Mouse (Mus musculus) intestine, postnatal 0 days (tissue): ENCODE measurements around the gene Snrpg. TPM values are rescaled to one million over a fixed set of nuclear protein-coding genes. Genes with fewer than 3 reads are reported as not detected.
"Not testable (repeated sequence)": the region's sequence is repeated elsewhere in the genome, so short reads cannot be mapped to it uniquely, and the experiment has no call there.

Experiments
- ATAC-seq: fragments of 200-750 bp; cut with Nextera tagmentation; 2 replicates; pipeline ENCODE4 v1.8.0; 2017; ENCODE audit warnings: mild to moderate bottlenecking, moderate TSS enrichment, moderate library complexity
- H3K27ac ChIP-seq: fragments of 300-500 bp; sonication (generic); 2 replicates; pipeline ENCODE4 v1.5.1; 2014; ENCODE audit warnings: mild to moderate bottlenecking, low read depth, low read length, moderate library complexity
- H3K27me3 ChIP-seq: fragments of 300-500 bp; sonication (generic); replicated peaks from 2 replicates; pipeline ENCODE4 v1.6.1; 2014; ENCODE audit warnings: low read length, mixed read lengths; ENCODE audit not compliant: control insufficient read depth, insufficient read depth
- H3K36me3 ChIP-seq: fragments of 300-500 bp; sonication (generic); 2 replicates; pipeline ENCODE4 v1.6.1; 2014; ENCODE audit warnings: mild to moderate bottlenecking, moderate library complexity; ENCODE audit not compliant: control insufficient read depth, insufficient read depth
- H3K4me1 ChIP-seq: fragments of 300-500 bp; sonication (generic); replicated peaks from 2 replicates; pipeline ENCODE4 v1.6.1; 2014; ENCODE audit warnings: antibody characterized with exemption, low read length, mixed read lengths; ENCODE audit not compliant: control insufficient read depth, insufficient read depth
- H3K4me2 ChIP-seq: fragments of 300-500 bp; sonication (generic); replicated peaks from 2 replicates; pipeline ENCODE4 v1.6.1; 2014; ENCODE audit warnings: low read depth, mild to moderate bottlenecking, moderate library complexity
- H3K4me3 ChIP-seq: fragments of 300-500 bp; sonication (generic); 2 replicates; pipeline ENCODE4 v1.5.1; 2014; ENCODE audit warnings: low read depth, low read length
- H3K9ac ChIP-seq: fragments of 300-500 bp; sonication (generic); 2 replicates; pipeline ENCODE4 v1.6.1; 2014; ENCODE audit warnings: mild to moderate bottlenecking, low read depth, low read length
- H3K9me3 ChIP-seq: fragments of 300-500 bp; sonication (generic); 2 replicates; pipeline ENCODE4 v1.6.1; 2016; ENCODE audit warnings: mixed run types; ENCODE audit not compliant: control insufficient read depth
- CTCF ChIP-seq: sonication (generic); IDR thresholded peaks from 2 replicates; pipeline ENCODE4 v1.5.1; 2016; ENCODE audit warnings: low read depth, mild to moderate bottlenecking, control low read depth, antibody characterized with exemption, moderate library complexity
- WGBS: fragments of 180-500 bp; shearing (Covaris S2); extraction: QIAGEN DNeasy Blood & Tissue Kit; methylation state at CpG from one replicate; pipeline ENCODE4 v1.1.7; 2014; 5-methylcytosine and 5-hydroxymethylcytosine counted together
- polyA plus RNA-seq: library from polyadenylated mRNA; unstranded; fragments of >200 nt; fragmentation: Nextera tagmentation; extraction: Ambion mirVana; gene quantifications from 2 replicates; pipeline ENCODE4 v1.2.1, GENCODE M21; 2015

The Snrpg gene
- polyA plus RNA-seq, 1 experiment from 2014 or later, result 196 TPM

DNA sequence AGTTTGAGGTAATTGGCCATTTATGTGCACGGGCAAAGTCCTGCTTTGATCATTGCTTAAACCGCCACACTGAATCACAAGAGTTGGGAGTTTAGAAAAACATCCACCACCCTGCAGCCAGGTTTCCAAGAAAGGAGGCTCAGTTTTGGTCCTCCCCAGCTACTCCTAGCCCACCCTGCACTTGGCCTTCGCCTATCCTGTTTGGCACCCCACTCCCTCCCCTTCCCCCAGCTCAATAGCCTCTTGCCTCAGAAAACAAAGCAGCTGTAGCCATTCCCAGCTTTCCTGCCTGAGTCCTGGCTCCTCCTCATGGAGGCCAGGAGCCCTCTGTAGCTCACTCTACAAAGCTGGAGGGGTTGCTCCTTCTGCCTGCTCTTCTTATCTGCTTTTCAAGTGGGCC, 42.7 kb upstream of the Snrpg start:
- H3K9me3 ChIP-seq, result no peaks in the 10 kb centered on the region
- no peak overlapping the region for H3K4me3 ChIP-seq
- no peaks in the 10 kb centered on the region for H3K36me3 ChIP-seq
- no peak overlapping the region for H3K4me2 ChIP-seq
- 47% methylated on average over 3 of the region's 3 CpGs for WGBS
- no peak for TF ChIP-seq CTCF
- no peaks in the 10 kb centered on the region for H3K27me3 ChIP-seq
- H3K4me1 ChIP-seq, result no peaks in the 10 kb centered on the region
- no peak overlapping the region for H3K27ac ChIP-seq
- no peak overlapping the region for H3K9ac ChIP-seq
- no peak for ATAC-seq

- H3K27ac ChIP-seq, result no peak overlapping the region
- no peaks in the 10 kb centered on the region for H3K27me3 ChIP-seq
- TF ChIP-seq CTCF, result peak; percentile 54
- no peak for ATAC-seq
- H3K9me3 ChIP-seq, result no peaks in the 10 kb centered on the region
- no peaks in the 10 kb centered on the region for H3K36me3 ChIP-seq
- H3K4me3 ChIP-seq, result no peak overlapping the region
- 92% methylated on average over 6 of the region's 6 CpGs for WGBS
- no peak overlapping the region for H3K9ac ChIP-seq
- no peaks in the 10 kb centered on the region for H3K4me1 ChIP-seq
- no peak overlapping the region for H3K4me2 ChIP-seq
These were observed 41.2 kb upstream of the Snrpg start for GRCm38 (mm10) chr6:86329943-86330342.

DNA sequence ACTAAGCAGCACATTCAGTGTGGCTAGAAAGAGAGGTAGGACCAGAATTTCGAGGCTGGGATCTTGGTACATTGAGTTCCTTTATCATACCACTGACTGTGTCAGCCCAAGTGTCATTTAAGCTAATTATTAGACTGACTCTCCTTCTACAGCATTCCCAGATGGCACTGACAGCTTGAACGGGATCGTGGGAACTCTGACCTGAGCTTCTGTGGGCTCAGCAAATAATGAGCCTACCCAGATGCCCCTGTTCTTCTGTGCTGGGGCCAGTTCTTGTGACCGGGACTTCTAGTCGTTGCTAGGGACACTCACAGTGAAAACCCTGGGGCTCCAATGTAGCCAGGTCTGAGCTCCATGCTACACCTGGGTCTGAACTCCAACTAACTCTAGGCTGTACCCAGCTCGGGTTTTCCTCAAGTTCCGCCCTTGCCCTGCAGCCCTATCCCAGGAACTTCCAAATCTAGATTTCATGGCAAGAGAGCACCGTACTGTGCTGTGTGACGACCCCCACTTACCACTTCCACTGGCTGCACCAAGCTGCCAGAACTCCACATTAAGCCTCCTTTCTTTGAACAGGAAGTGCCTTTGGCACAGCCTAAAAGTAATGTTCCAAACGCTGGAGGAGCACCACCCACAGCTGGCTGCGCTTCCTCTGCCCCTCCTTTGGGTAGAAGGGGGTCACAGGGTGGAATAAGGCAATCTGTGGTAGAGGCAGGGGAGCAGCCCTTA, 35.8 kb upstream of the Snrpg start:
- Histone ChIP-seq H3K27me3 (no peaks in the 10 kb centered on the region), H3K27ac (no peak overlapping the region), H3K9me3 (no peaks in the 10 kb centered on the region), H3K4me1 (no peaks in the 10 kb centered on the region), H3K4me3 (no peak overlapping the region), H3K36me3 (no peaks in the 10 kb centered on the region), H3K4me2 (no peak overlapping the region), H3K9ac (no peak overlapping the region)
- WGBS, result 59% methylated on average over 11 of the region's 11 CpGs
- no peak for ATAC-seq
- TF ChIP-seq CTCF, result no peak

- no peak for TF ChIP-seq CTCF
- H3K4me2 ChIP-seq, result no peak overlapping the region
- H3K27ac ChIP-seq, result no peak overlapping the region
- no peaks in the 10 kb centered on the region for H3K36me3 ChIP-seq
- H3K4me1 ChIP-seq, result no peaks in the 10 kb centered on the region
- no peaks in the 10 kb centered on the region for H3K27me3 ChIP-seq
- WGBS, result 83% methylated on average over 5 of the region's 5 CpGs
- no peak for ATAC-seq
- H3K9me3 ChIP-seq, result no peaks in the 10 kb centered on the region
- H3K9ac ChIP-seq, result no peak overlapping the region
- H3K4me3 ChIP-seq, result no peak overlapping the region
These were observed 35.2 kb upstream of the Snrpg start for GRCm38 (mm10) chr6:86335860-86336259.

DNA sequence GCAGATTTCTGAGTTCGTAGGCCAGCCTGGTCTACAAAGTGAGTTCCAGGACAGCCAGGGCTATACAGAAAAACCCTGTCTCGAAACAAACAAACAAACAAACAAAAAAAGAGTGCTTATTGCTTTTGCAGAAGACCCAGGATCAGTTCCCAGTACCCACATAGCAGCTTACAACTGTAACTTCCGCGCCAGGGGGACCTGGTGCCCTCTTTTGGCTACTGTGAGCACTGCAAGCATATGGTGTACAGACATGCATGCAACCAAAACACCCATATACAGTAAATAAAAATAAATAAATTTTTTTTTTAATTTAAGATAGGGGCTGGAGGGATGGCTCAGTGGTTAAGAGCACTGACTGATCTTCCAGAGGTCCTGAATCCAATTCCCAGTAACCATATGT, 34.8 kb upstream of the Snrpg start:
- TF ChIP-seq CTCF, result 0 out of 2 replicates have a peak, but pooled peaks have one; percentile 6
- 84% methylated on average over 4 of the region's 4 CpGs for WGBS
- not testable (repeated sequence) for H3K27ac ChIP-seq, H3K9ac ChIP-seq, H3K36me3 ChIP-seq, H3K9me3 ChIP-seq, ATAC-seq, H3K4me3 ChIP-seq, H3K4me1 ChIP-seq, H3K27me3 ChIP-seq, H3K4me2 ChIP-seq

GRCm38 (mm10) chr6:86343656-86344055, 27.4 kb upstream of the Snrpg start:
- no peak for TF ChIP-seq CTCF
- WGBS, result 21% methylated on average over 7 of the region's 7 CpGs
- H3K4me2 ChIP-seq, result no peak overlapping the region

More at GRCm38 (mm10) chr6:86343656-86344055, 27.4 kb upstream of the Snrpg start:
- no peaks in the 10 kb centered on the region for H3K27me3 ChIP-seq
- no peaks in the 10 kb centered on the region for H3K9me3 ChIP-seq
- no peak overlapping the region for H3K4me3 ChIP-seq
- H3K4me1 ChIP-seq, result no peaks in the 10 kb centered on the region
- H3K36me3 ChIP-seq, result no peaks in the 10 kb centered on the region
- H3K27ac ChIP-seq, result no peak overlapping the region
- H3K9ac ChIP-seq, result no peak overlapping the region
- ATAC-seq, result no peak
